Mouse (Mus musculus) gastrocnemius, adult 2 months (tissue): Measurements from ENCODE around the gene Slc25a36. TPM values are rescaled to one million over a fixed set of nuclear protein-coding genes. Genes with fewer than 3 reads are reported as not detected.

Experiments
- DNase-seq: peaks from one replicate; pipeline ENCODE4 v3.0.0; 2022
- H3K27ac ChIP-seq: fragments of 200-600 bp; 2 replicates; pipeline ENCODE4 v1.8.1; 2022; ENCODE audit warnings: mild to moderate bottlenecking
- H3K4me3 ChIP-seq: fragments of 200-600 bp; 2 replicates; pipeline ENCODE4 v1.8.1; 2022; ENCODE audit warnings: mild to moderate bottlenecking, moderate library complexity
- CTCF ChIP-seq: fragments of 200-600 bp; IDR thresholded peaks from 2 replicates; pipeline ENCODE4 v1.8.1; 2022; ENCODE audit warnings: antibody characterized with exemption, mild to moderate bottlenecking, moderate library complexity
- intact Hi-C: fragments of 180-260 bp; cut with DNase I; formaldehyde crosslinking; loops from one replicate; pipeline ENCODE4 v1.15.1; 2025
- long read RNA-seq, 2 experiments: library from polyadenylated mRNA; stranded (forward); transcript quantifications; one replicate each; pipeline ENCODE4 v2.0.0; 2021
- total RNA-seq, 2 experiments: library from RNA; stranded (reverse); gene quantifications; 2 replicates each; pipeline ENCODE4 v1.2.3; 2021

Gene Slc25a36
- 10 to 100 TPM; 33.6 to 52.7 TPM for total RNA-seq
- long read RNA-seq, experiment 1, full-length matches to known transcripts = 16 of 32 reads
- long read RNA-seq, experiment 1, partial matches to known transcripts = 2 of 32 reads
- long read RNA-seq, experiment 1, other reads (novel, unspliced or antisense) = 14 of 32 reads
- long read RNA-seq, experiment 2, full-length matches to known transcripts = 12 of 19 reads
- long read RNA-seq, experiment 2, partial matches to known transcripts = 0 of 19 reads
- long read RNA-seq, experiment 2, other reads (novel, unspliced or antisense) = 7 of 19 reads

DNA sequence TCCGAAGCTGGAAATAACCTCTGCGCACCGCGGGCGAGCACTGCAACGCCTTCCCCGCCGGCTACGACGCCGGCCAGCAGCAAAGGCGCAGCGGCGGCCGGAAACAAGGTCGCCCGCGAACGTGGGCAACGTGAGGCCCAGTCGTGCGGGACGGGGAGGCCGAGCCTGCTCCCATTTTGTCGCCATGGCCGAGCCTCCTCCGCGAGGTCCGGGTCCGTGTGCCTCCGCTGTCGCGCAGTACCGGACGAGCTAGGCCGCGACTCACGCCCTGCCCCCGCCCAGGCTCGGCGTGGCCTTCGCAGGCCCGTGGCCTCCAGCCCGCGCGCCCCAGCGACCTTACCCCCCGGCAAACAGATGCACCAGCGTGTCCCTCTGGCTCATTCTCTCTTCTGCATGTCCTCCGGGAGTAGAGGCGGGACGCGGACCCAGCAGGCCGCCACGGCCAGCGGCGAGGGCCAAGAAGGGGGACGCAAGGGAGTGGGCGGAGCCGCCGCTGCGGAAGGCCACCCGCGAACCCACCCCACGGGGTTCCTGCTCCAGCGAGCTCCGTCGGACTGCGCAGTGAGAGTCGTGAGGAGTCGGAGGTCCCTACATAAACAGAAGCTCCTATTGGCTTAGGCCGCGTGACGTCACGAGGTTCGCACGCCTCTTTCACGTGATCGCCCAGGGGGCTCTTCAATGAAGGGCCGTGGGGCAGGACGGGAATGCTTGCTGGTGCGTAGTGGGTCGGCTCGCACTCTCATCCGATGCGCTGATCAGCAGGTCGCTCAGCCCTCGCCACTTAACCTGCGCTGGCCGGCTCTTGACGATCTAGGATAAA lies at the start of gene Slc25a36:
Gene Slc25a36 (minus strand): TSS at position 587 of the 820 bp plus-strand sequence.
- peak within 1 kb of the TSS; percentile 96 for H3K27ac ChIP-seq
- intact Hi-C loops = no loop called here
- peak; percentile 97 for DNase-seq
- H3K4me3 ChIP-seq = peak within 1 kb of the TSS; percentile 79
- TF ChIP-seq CTCF = no peak; the same call in 1 of the 2 replicates

DNA sequence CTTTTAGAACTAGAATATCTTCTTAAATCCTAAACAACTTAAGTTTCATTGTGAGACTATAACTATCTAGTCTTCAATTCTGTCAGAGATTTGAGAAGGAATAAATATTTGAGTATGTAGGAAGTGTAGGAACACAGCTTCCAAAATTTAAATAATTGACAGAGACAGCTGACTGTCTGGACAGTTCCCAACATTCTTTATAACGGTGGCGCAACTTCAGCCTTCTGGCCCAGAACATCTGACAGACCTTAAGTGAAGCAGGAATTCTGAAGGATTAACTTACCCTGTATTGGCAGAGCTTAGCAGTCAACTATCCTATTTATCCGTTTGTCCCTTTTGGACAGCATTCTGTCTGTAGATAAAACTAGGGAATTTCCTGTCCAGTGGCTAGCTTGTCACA lies 47.5 kb upstream of the Slc25a36 start:
- H3K27ac ChIP-seq = peak overlapping the region; percentile 81
- H3K4me3 ChIP-seq = no peak overlapping the region
- no peak for TF ChIP-seq CTCF
- intact Hi-C loops = no loop called here
- peak; percentile 49 for DNase-seq

DNA sequence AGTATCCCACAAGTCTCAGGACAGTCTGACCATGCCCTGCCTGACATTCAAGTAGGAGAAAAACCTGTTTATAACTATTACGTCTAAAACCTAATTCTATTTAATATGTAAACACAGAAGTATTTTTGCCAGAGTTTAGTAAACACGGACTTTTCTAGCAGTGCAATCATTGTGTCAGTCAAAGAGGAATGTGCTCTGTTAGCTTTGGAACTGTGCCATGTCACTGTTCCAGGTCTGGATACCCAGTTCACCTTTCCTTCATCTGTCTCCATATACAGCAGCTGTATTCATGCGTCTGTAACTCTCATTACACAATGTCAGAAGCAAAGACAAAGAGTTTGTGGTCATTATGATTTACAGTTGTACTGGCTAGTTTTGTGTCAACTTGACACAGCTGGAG lies 45.0 kb upstream of the Slc25a36 start:
- intact Hi-C loops = loop anchor here (2.0 kb wide), 1 partner anchor 15 kb away; no protein-coding TSS in a partner anchor

DNA sequence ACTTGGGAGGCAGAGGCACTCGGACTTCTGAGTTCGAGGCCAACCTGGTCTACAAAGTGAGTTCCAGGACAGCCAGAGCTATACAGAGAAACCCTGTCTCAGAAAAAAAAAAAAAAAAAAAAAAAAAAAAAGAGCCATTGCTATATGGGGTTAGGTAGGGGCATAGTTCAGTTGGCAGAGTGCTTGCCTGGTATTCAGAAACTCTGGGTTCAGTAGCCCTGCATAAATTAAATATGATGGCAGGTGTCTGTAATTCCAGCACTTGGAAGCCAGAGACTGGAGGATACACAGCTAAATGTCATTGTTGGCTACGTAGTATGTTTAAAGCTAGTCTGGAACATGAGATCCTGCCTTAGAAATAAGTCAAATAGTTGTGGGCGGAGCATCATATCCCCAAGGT lies 44.0 kb upstream of the Slc25a36 start:
- no peak for TF ChIP-seq CTCF
- intact Hi-C loops = no loop called here
- Histone ChIP-seq H3K4me3 (no peak overlapping the region), H3K27ac (peak overlapping the region; percentile 81)
- DNase-seq = no peak

More for the DNA sequence above, 45.0 kb upstream of the Slc25a36 start:
- DNase-seq = no peak
- Histone ChIP-seq H3K27ac (peak overlapping the region; percentile 81), H3K4me3 (no peak overlapping the region)
- TF ChIP-seq CTCF = no peak

DNA sequence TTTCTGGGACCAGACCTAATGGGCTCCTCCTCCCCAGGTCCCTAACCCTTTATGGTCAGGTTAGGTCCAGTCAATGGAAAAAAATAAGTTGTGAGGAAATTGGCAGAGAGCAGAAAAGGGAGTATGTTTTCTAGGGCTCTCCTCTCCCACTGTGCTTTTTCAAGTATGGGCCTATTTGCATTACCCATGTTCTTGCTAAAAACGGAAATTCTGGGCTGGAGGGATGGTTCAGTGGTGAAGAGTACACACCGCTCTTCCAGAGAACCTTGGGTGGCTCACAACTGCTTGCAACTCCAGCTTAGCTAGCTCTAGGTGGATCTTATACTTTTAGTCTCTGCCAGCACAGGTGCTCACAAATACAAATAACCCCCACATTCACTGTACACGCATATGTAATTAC lies 42.0 kb upstream of the Slc25a36 start:
- no peak for TF ChIP-seq CTCF
- no peak for DNase-seq
- Histone ChIP-seq H3K4me3 (no peak overlapping the region), H3K27ac (no peak overlapping the region)
- intact Hi-C loops = no loop called here

- DNase-seq = no peak
- H3K27ac ChIP-seq = no peak overlapping the region
- no peak for TF ChIP-seq CTCF
- intact Hi-C loops = no loop called here
- no peak overlapping the region for H3K4me3 ChIP-seq
These were observed 36.3 kb upstream of the Slc25a36 start for GRCm38 (mm10) chr9:97147270-97147669.

DNA sequence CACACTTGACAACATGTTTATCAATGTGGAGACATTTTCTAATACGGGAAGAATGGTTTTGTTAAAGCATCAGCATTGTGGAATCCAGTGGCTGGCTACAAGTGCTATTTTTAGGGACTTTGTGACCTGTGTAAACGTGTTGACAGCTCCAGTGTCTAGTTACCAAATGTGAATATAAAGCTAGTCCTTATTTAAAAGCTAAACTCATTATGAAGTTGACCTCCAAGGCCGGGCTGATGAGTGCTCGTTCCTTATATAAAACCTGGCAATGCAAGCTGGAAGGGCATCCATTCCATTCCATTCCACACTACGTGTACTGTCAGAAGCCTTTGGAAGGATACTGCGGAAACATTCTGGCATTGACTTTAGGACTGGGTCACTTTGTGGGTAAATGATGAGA lies 34.4 kb upstream of the Slc25a36 start:
- H3K4me3 ChIP-seq = no peak overlapping the region
- TF ChIP-seq CTCF = no peak
- peak overlapping the region; percentile 63 for H3K27ac ChIP-seq
- no peak for DNase-seq
- intact Hi-C loops = no loop called here

DNA sequence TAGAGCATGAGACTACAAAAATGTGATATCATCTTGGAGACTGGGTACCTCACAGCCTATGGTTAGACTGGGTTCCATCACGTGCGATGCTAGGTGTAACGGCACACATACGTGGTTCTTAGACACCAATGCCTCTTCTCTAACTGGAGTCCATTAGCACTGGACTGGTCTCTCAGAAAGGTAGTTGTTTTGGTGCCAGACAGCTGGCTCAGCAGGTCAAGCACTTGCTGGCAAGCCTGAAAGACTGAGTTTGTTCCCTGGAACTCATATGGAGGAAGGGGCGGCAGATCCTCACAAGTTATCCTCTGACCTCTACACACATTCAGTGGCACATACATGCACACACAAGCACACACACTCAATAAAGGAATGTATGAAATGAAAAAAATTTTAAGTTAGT lies 32.5 kb upstream of the Slc25a36 start:
- H3K4me3 ChIP-seq = no peak overlapping the region
- no peak for DNase-seq
- H3K27ac ChIP-seq = peak overlapping the region; percentile 54; the same call in 1 of the 2 replicates
- no peak for TF ChIP-seq CTCF
- intact Hi-C loops = no loop called here

DNA sequence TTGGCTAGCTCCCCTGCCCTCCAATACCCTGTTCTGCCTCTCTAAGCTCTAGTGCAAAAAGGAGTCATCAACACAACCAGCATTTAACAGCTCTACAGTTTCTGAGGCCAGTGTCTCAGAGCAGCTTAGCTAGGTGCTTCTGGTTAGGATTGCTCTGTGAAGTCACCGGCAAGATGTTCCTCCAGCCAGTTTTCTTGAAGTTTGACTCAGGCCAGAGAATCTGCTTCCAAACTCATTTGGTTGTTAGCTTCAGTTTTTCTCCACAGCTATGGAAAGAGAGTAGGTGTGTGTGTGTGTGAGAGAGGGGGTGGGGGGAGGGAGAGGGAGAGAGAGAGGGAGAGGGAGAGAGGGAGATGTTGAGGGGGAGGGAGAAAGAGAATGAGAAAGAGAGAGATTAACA lies 31.6 kb upstream of the Slc25a36 start:
- Histone ChIP-seq H3K4me3 (no peak overlapping the region), H3K27ac (peak overlapping the region; percentile 93)
- no peak for DNase-seq
- no peak for TF ChIP-seq CTCF
- intact Hi-C loops = no loop called here

DNA sequence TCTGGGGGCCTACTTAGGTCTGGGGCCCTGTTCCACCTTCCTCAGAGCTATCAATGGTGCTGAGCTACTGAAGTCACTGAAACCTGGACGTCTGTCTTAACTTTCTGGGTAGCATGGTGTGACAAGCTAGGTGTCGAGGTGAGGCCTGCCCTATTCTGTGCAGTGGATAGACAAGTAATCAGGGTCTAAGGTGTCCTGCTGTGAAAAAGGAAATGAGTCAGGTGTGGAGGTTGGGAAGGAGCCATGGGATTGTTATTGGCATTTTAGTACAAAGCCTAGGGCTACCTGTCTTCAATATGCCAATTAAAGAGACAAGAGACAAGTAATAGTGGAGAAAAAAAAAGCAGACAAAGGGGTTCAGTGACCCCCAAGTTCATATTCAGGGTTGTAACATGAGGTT lies 30.8 kb upstream of the Slc25a36 start:
- intact Hi-C loops = loop anchor here (2.0 kb wide), 1 partner anchor 15 kb away; no protein-coding TSS in a partner anchor
- H3K4me3 ChIP-seq = no peak overlapping the region
- DNase-seq = no peak
- H3K27ac ChIP-seq = peak overlapping the region; percentile 93
- TF ChIP-seq CTCF = no peak

DNA sequence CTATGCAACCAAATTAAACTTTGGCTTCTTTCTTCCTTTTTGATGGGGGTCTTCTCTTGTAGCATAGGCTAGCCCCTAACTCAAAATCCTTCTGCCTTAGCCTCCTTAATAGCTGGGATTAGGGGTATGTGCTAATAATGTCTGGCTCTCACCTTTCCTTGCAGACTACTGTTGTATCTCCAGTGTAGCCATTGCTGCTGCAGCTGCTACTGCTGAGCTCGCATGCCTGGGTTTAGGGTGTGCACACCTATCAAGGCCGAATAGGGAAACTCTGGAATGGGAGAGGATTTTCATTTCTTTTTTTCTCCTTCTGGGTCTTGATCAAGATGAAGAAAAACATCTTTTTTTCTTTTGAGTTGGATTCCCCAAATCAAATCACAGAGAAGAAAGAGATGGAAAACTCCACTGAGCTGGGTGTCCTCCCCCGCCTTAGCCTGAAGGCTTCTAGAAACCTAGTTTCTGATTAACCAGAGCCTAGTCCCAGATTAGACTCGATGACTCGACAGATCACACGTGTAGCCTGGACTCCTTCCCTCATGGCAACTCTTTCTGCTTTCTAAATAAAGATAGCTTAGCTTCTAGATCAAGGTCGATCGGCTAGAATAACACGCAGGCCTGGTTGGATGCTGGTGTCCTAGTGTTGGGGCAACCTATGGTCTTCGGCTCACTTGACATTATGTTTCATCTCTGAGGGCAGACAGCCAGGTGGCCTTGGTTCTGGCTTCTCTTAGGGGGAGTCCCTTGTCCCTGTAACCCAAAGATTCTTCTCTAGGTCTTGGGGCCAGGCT lies 29.4 kb upstream of the Slc25a36 start:
- peak; percentile 82 for DNase-seq
- TF ChIP-seq CTCF = no peak
- Histone ChIP-seq H3K4me3 (peak overlapping the region; percentile 31), H3K27ac (peak overlapping the region; percentile 93)
- intact Hi-C loops = loop anchor here (2.0 kb wide), 1 partner anchor 16 kb away; no protein-coding TSS in a partner anchor

DNA sequence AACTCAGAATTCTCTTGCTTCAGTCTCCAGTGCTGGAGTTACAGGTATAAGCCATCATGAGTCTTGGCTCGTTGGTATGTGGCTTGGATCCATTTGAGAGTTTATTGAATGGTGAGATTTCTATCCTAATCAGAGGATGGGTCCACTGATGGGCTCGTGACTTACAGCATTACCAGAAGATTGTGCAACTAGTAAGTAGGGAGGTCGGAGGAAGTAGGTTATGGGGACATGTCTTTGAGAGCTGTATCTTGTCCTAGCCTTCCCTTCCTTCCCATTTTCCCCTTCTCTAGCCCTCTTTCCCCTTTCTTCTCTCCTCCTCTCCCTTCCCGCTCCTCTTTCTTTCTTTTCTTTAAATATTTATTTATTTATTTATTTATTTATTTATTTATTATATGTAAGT lies 26.7 kb upstream of the Slc25a36 start:
- no peak for TF ChIP-seq CTCF
- peak overlapping the region; percentile 28; the same call in 1 of the 2 replicates for H3K27ac ChIP-seq
- intact Hi-C loops = no loop called here
- no peak for DNase-seq
- H3K4me3 ChIP-seq = no peak overlapping the region
